Mouse (Mus musculus) T-helper 2 cell (primary cell): ENCODE measurements around the gene Fam222b.

Experiments used
- in situ Hi-C: fragments of 300-600 bp; cut with MboI, MseI; formaldehyde crosslinking; loops from one replicate; pipeline ENCODE4 v1.15.1; 2025; ENCODE audit warnings: high pct_unique_total_duplicates

Fam222b gene

GRCm38 (mm10) chr11:78204287-78204686, 109.8 kb downstream of the Fam222b start:
- in situ Hi-C loops, result no loop called here

GRCm38 (mm10) chr11:78205361-78206206, 111.1 kb downstream of the Fam222b start:
- in situ Hi-C loops, result no loop called here
